Mouse (Mus musculus) small intestine, adult 2 months (tissue): Measurements from ENCODE around the gene Rspo4.

Experiments
- CTCF ChIP-seq: fragments of 200-500 bp; IDR thresholded peaks from 2 replicates; pipeline ENCODE4 v1.5.1; 2012; ENCODE audit warnings: low read depth, mild to moderate bottlenecking, control low read depth, inconsistent platforms, low read length, moderate library complexity, mixed read lengths; ENCODE audit not compliant: insufficient replicate concordance, insufficient read length; ENCODE audit errors: extremely low read depth
- POLR2A ChIP-seq: fragments of 200-500 bp; IDR thresholded peaks from 2 replicates; pipeline ENCODE4 v1.6.1; 2012; ENCODE audit warnings: low read depth, mild to moderate bottlenecking, control low read depth, inconsistent platforms, low read length, moderate library complexity

- TF ChIP-seq POLR2A (no peak), CTCF (no peak)
Measured at GRCm38 (mm10) chr2:151879760-151880159, 37.0 kb downstream of the Rspo4 start.
